Mouse (Mus musculus): ENCODE results near the gene Ppp1r11. TPM values are rescaled to one million over a fixed set of nuclear protein-coding genes. Genes with fewer than 3 reads are reported as not detected.

The Ppp1r11 gene
- total RNA-seq, 2 experiments from 2014 or later: 63.6 to 65.1 TPM

GRCm38 (mm10) chr17:36922715-36923114, 28.8 kb downstream of the Ppp1r11 start:
- no peak for DNase-seq (ENCODE audit: low spot score in 2 of 2)

GRCm38 (mm10) chr17:36920239-36920638, 31.3 kb downstream of the Ppp1r11 start:
- peak in 1 of 2 experiments; percentile 21 for DNase-seq (ENCODE audit: low spot score in 2 of 2)

GRCm38 (mm10) chr17:36915076-36915475, 36.5 kb downstream of the Ppp1r11 start:
- DNase-seq (ENCODE audit: low spot score in 2 of 2): peak; percentile 16 to 25

- peak; percentile 39 to 50 for DNase-seq (ENCODE audit: low spot score in 2 of 2)
Measured at GRCm38 (mm10) chr17:36914108-36914507, 37.4 kb downstream of the Ppp1r11 start.

- DNase-seq (ENCODE audit: low spot score in 2 of 2): no peak
Measured at GRCm38 (mm10) chr17:36912031-36912430, 39.5 kb downstream of the Ppp1r11 start.

- no peak for DNase-seq (ENCODE audit: low spot score in 2 of 2)
Measured at GRCm38 (mm10) chr17:36909802-36910201, 41.7 kb downstream of the Ppp1r11 start.

- DNase-seq (ENCODE audit: low spot score in 2 of 2): no peak
Measured at GRCm38 (mm10) chr17:36908235-36908634, 43.3 kb downstream of the Ppp1r11 start.

GRCm38 (mm10) chr17:36903651-36904050, 47.9 kb downstream of the Ppp1r11 start:
- DNase-seq (ENCODE audit: low spot score in 2 of 2): no peak

- no peak for DNase-seq (ENCODE audit: low spot score in 2 of 2)
Measured at GRCm38 (mm10) chr17:36900691-36901090, 50.9 kb downstream of the Ppp1r11 start.

GRCm38 (mm10) chr17:36900001-36900400, 51.5 kb downstream of the Ppp1r11 start:
- DNase-seq (ENCODE audit: low spot score in 2 of 2): no peak

GRCm38 (mm10) chr17:36899376-36899775, 52.2 kb downstream of the Ppp1r11 start:
- DNase-seq (ENCODE audit: low spot score in 2 of 2): no peak

Other genes starting within 250 kb of the Ppp1r11 start
- gene H2-M10.5, start 178.8 kb downstream of the Ppp1r11 start, total RNA-seq (2021): not detected
- gene H2-M10.6, start 139.6 kb downstream of the Ppp1r11 start, total RNA-seq (2021): not detected
- 10 to 100 TPM; 71.3 to 77.9 TPM for gene Trim26, start 114.6 kb downstream of the Ppp1r11 start, total RNA-seq (2021)
- not detected for gene Trim15, start 84.5 kb downstream of the Ppp1r11 start, total RNA-seq (2021)
- gene Trim10, start 82.2 kb downstream of the Ppp1r11 start, total RNA-seq (2021): 1 to 10 TPM; 5.0 to 9.9 TPM
- under 1 TPM in 1 of 2 experiments, not detected in 1; 0.17 TPM for gene Trim40, start 61.6 kb downstream of the Ppp1r11 start, total RNA-seq (2021)
- gene Trim31, start 53.6 kb downstream of the Ppp1r11 start, total RNA-seq (2021): not detected
- 1 to 10 TPM in 1 of 2 experiments, under 1 TPM in 1; 0.31 to 1.1 TPM for gene Rnf39, start 8.8 kb downstream of the Ppp1r11 start, total RNA-seq (2021)
- 10 to 100 TPM; 35.8 to 41.6 TPM for gene Znrd1, start 6.8 kb upstream of the Ppp1r11 start, total RNA-seq (2021)
- gene Znrd1as, start 6.9 kb upstream of the Ppp1r11 start, total RNA-seq (2021): 1 to 10 TPM; 7.4 to 7.8 TPM
- gene 2410137M14Rik, start 29.5 kb upstream of the Ppp1r11 start, total RNA-seq (2021): not detected
- under 1 TPM; 0.56 to 0.62 TPM for gene H2-M5, start 37.8 kb upstream of the Ppp1r11 start, total RNA-seq (2021)
- 10 to 100 TPM; 12.7 to 18.0 TPM for gene Zfp57, start 49.4 kb upstream of the Ppp1r11 start, total RNA-seq (2021)
- gene Mog, start 71.7 kb upstream of the Ppp1r11 start, total RNA-seq (2021): not detected
- 10 to 100 TPM; 68.2 TPM for gene Gabbr1, start 94.2 kb upstream of the Ppp1r11 start, total RNA-seq (2021)
- under 1 TPM in 1 of 2 experiments, not detected in 1; 0.14 TPM for gene Olfr90, start 136.8 kb upstream of the Ppp1r11 start, total RNA-seq (2021)
- gene Olfr91, start 146.5 kb upstream of the Ppp1r11 start, total RNA-seq (2021): not detected
- gene Olfr92, start 168.3 kb upstream of the Ppp1r11 start, total RNA-seq (2021): not detected
- not detected for gene Olfr93, start 209.8 kb upstream of the Ppp1r11 start, total RNA-seq (2021)
- not detected for gene Ubd, start 242.2 kb upstream of the Ppp1r11 start, total RNA-seq (2021)
- not detected for gene Olfr94, start 249.3 kb upstream of the Ppp1r11 start, total RNA-seq (2021)

Data from adrenal gland, postnatal 4 days (tissue).